Mouse (Mus musculus): ENCODE measurements at regions not wholly inside any gene's neighbourhood (a gene's known extent, or its start where the extent isn't known, plus 50 kb on each side); places are given as distances from the start of the nearest gene placed in this dataset.
"Not testable (repeated sequence)": the region's sequence is repeated elsewhere in the genome, so short reads cannot be mapped to it uniquely, and the experiment has no call there.

DNA sequence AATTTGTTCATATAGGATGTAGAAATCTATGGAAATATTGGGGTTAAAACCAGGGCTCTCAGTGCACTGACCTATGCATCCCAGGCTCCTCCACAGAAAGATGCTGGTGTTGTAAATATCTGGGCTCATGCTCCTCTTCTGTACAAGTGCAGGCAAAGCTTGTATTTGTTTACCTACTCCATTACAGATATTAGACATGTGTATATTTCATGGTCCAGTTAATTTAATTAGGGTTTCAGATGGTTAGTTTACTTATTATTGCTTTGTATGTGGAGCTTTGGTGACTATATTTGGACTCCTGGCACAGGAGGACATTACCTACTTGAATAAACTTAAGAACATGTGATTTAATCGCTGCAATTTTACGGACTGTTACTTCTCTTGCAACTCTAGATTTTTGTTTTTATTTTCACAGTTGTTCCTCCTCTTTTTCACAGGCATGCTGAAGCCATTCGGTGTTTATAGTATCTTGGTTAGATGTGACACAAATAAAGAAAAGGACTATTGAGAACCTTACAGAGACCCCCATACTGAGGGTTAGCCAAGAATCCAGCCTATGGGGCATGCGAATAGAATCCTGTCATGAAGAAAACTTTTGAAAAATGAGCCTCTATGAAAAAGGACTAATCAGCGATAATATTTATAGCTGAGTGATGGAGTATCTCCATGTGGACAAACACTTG is 738.4 kb downstream of the Gm21833 start:
- DNase-seq (ENCODE audit: low spot score), result no peak

DNA sequence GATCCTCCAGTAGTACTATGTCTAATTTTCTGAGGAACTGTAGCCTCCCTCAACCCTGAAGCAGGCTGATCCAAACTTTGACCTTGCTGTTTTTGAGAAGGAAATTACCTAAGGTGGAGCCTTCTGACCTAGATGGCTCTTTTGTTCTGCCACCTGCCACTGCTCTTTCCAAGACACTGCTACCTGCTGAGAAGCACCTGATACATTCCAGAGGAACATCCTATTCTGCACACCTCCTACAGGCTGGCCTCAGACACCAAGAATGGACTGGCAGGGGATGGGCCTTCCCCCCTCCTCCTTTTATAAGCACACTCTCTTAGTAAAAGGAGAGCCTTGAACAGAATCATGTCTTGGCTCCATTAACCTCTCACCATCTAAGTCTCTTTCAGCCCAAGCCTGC is 750.9 kb downstream of the Gm21833 start:
- not testable (repeated sequence) for DNase-seq (ENCODE audit: low spot score)

DNA sequence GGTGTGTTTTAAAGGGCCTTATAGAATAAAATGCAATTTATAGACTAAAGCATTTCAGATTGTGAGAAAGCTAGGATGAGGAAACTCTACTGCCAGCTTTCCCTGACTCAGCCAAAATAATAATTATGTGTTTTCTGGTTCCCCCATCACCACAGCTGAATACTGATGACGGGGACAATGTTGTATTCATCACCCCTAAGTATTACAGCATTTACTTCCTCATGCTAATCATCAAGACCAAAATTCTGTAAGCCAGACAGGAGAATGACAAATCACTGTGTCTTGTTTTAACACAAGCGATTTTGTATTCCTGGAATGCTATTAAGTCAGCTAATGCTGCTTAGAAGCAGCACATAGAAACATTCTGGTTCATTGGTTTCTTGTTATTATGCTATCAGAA is 778.6 kb downstream of the Gm21833 start:
- DNase-seq (ENCODE audit: low spot score), result peak; percentile 1

GRCm38 (mm10) chr16:83609296-83609695 is 781.1 kb downstream of the Gm21833 start:
- no peak for DNase-seq (ENCODE audit: low spot score)
